Mouse (Mus musculus) lung, postnatal 0 days (tissue): Measurements from ENCODE around the gene Scarf1. TPM values are rescaled to one million over a fixed set of nuclear protein-coding genes. Genes with fewer than 3 reads are reported as not detected.

ENCODE experiments used
- ATAC-seq: fragments of 200-750 bp; cut with Nextera tagmentation; 2 replicates; pipeline ENCODE4 v1.8.0; 2017; ENCODE audit warnings: moderate library complexity
- DNase-seq: peaks from one replicate; pipeline ENCODE4 v3.0.0-alpha.2; 2016; ENCODE audit warnings: low spot score
- H3K27ac ChIP-seq: fragments of 300-500 bp; sonication (generic); 2 replicates; pipeline ENCODE4 v1.5.1; 2014; ENCODE audit warnings: antibody characterized with exemption, mild to moderate bottlenecking, low read length, mixed read lengths
- H3K27me3 ChIP-seq: fragments of 300-500 bp; sonication (generic); replicated peaks from 2 replicates; pipeline ENCODE4 v1.6.1; 2014; ENCODE audit warnings: low read length, mixed read lengths; ENCODE audit not compliant: insufficient read depth
- H3K36me3 ChIP-seq: fragments of 300-500 bp; sonication (generic); 2 replicates; pipeline ENCODE4 v1.6.1; 2014; ENCODE audit warnings: low read length, mixed read lengths; ENCODE audit not compliant: insufficient read depth
- H3K4me1 ChIP-seq: fragments of 300-500 bp; sonication (generic); 2 replicates; pipeline ENCODE4 v1.6.1; 2014; ENCODE audit warnings: antibody characterized with exemption, low read depth, low read length, mixed read lengths; ENCODE audit not compliant: insufficient read depth
- H3K4me2 ChIP-seq: fragments of 300-500 bp; sonication (generic); replicated peaks from 2 replicates; pipeline ENCODE4 v1.6.1; 2014; ENCODE audit warnings: low read depth, mild to moderate bottlenecking, low read length, moderate library complexity, mixed read lengths
- H3K4me3 ChIP-seq: fragments of 300-500 bp; sonication (generic); 2 replicates; pipeline ENCODE4 v1.5.1; 2014; ENCODE audit warnings: low read depth, low read length
- H3K9ac ChIP-seq: fragments of 300-500 bp; sonication (generic); replicated peaks from 2 replicates; pipeline ENCODE4 v1.6.1; 2014; ENCODE audit warnings: low read depth, mild to moderate bottlenecking
- H3K9me3 ChIP-seq: fragments of 300-500 bp; sonication (generic); 2 replicates; pipeline ENCODE4 v1.6.1; 2016; ENCODE audit warnings: low read length, mixed read lengths
- CTCF ChIP-seq: IDR thresholded peaks from 2 replicates; pipeline ENCODE4 v1.5.1; 2016; ENCODE audit warnings: antibody characterized with exemption, mild to moderate bottlenecking
- EP300 ChIP-seq: IDR thresholded peaks from 2 replicates; pipeline ENCODE4 v1.6.1; 2016; ENCODE audit warnings: antibody characterized with exemption, mild to moderate bottlenecking, control low read depth
- WGBS: fragments of 180-500 bp; shearing (Covaris S2); extraction: QIAGEN DNeasy Blood & Tissue Kit; methylation state at CpG from one replicate; pipeline ENCODE4 v1.1.7; 2014; 5-methylcytosine and 5-hydroxymethylcytosine counted together
- polyA plus RNA-seq: library from polyadenylated mRNA; unstranded; fragments of >200 nt; fragmentation: Nextera tagmentation; extraction: Ambion mirVana; gene quantifications from 2 replicates; pipeline ENCODE4 v1.2.1, GENCODE M21; 2015

The Scarf1 gene
- polyA plus RNA-seq, 1 experiment from 2014 or later: 18.5 TPM

GRCm38 (mm10) chr11:75563851-75564548 lies 50.7 kb downstream of the Scarf1 start:
- Histone ChIP-seq H3K36me3 (0 out of 2 replicates have a peak, but pooled peaks cover 8% of the 10 kb centered on the region), H3K4me3 (no peak overlapping the region), H3K9ac (no peak overlapping the region), H3K9me3 (no peaks in the 10 kb centered on the region), H3K27ac (peak overlapping the region; percentile 77), H3K4me1 (peaks cover 24% of the 10 kb centered on the region), H3K27me3 (no peaks in the 10 kb centered on the region), H3K4me2 (no peak overlapping the region)
- TF ChIP-seq EP300 (peak; percentile 24), CTCF (no peak)
- WGBS: 35% methylated on average over 18 of the region's 18 CpGs
- DNase-seq (peak; percentile 85), ATAC-seq (peak; percentile 51)

GRCm38 (mm10) chr11:75565849-75566248 lies 52.5 kb downstream of the Scarf1 start:
- H3K4me1 ChIP-seq: peaks cover 24% of the 10 kb centered on the region
- no peak overlapping the region for H3K4me2 ChIP-seq
- no peaks in the 10 kb centered on the region for H3K27me3 ChIP-seq
- DNase-seq: peak; percentile 64
- H3K4me3 ChIP-seq: no peak overlapping the region
- H3K9me3 ChIP-seq: no peaks in the 10 kb centered on the region
- 0 out of 2 replicates have a peak, but pooled peaks cover 8% of the 10 kb centered on the region for H3K36me3 ChIP-seq
- peak; percentile 42 for ATAC-seq
- WGBS: 33% methylated on average over 2 of the region's 2 CpGs
- peak overlapping the region; percentile 62 for H3K27ac ChIP-seq
- H3K9ac ChIP-seq: no peak overlapping the region
- TF ChIP-seq EP300 (no peak), CTCF (no peak)

- H3K36me3 ChIP-seq: 0 out of 2 replicates have a peak, but pooled peaks cover 8% of the 10 kb centered on the region
- H3K9me3 ChIP-seq: no peaks in the 10 kb centered on the region
- no peak overlapping the region for H3K4me2 ChIP-seq
- H3K27ac ChIP-seq: peak overlapping the region; percentile 62
- TF ChIP-seq CTCF: no peak
- peak; percentile 74 for TF ChIP-seq EP300
- WGBS: 60% methylated on average over 13 of the region's 13 CpGs
- DNase-seq (peak; percentile 76), ATAC-seq (peak; percentile 70)
- no peak overlapping the region for H3K9ac ChIP-seq
- peaks cover 27% of the 10 kb centered on the region for H3K4me1 ChIP-seq
- H3K27me3 ChIP-seq: no peaks in the 10 kb centered on the region
- no peak overlapping the region for H3K4me3 ChIP-seq
Measured at GRCm38 (mm10) chr11:75566276-75567196, 53.2 kb downstream of the Scarf1 start.

GRCm38 (mm10) chr11:75567346-75568114 lies 54.2 kb downstream of the Scarf1 start:
- Histone ChIP-seq H3K27me3 (no peaks in the 10 kb centered on the region), H3K4me3 (no peak overlapping the region), H3K4me1 (peaks cover 34% of the 10 kb centered on the region), H3K27ac (peak overlapping the region; percentile 62; the same call in 1 of the 2 replicates), H3K9ac (no peak overlapping the region), H3K36me3 (0 out of 2 replicates have a peak, but pooled peaks cover 8% of the 10 kb centered on the region), H3K4me2 (no peak overlapping the region), H3K9me3 (no peaks in the 10 kb centered on the region)
- DNase-seq: no peak
- 41% methylated on average over 9 of the region's 9 CpGs for WGBS
- TF ChIP-seq CTCF (no peak), EP300 (no peak)
- ATAC-seq: no peak

GRCm38 (mm10) chr11:75568115-75568511 lies 54.8 kb downstream of the Scarf1 start:
- H3K9me3 ChIP-seq: no peaks in the 10 kb centered on the region
- DNase-seq: no peak

More at GRCm38 (mm10) chr11:75568115-75568511, 54.8 kb downstream of the Scarf1 start:
- no peak for TF ChIP-seq EP300
- TF ChIP-seq CTCF: no peak
- 81% methylated on average over 6 of the region's 6 CpGs for WGBS
- Histone ChIP-seq H3K4me3 (no peak overlapping the region), H3K36me3 (0 out of 2 replicates have a peak, but pooled peaks cover 8% of the 10 kb centered on the region), H3K27me3 (no peaks in the 10 kb centered on the region), H3K4me1 (peaks cover 39% of the 10 kb centered on the region), H3K9ac (no peak overlapping the region), H3K27ac (no peak overlapping the region), H3K4me2 (no peak overlapping the region)
- ATAC-seq: no peak
